10 mouse cellular contexts compared by ENCODE assay signal in the genomic region with DNA sequence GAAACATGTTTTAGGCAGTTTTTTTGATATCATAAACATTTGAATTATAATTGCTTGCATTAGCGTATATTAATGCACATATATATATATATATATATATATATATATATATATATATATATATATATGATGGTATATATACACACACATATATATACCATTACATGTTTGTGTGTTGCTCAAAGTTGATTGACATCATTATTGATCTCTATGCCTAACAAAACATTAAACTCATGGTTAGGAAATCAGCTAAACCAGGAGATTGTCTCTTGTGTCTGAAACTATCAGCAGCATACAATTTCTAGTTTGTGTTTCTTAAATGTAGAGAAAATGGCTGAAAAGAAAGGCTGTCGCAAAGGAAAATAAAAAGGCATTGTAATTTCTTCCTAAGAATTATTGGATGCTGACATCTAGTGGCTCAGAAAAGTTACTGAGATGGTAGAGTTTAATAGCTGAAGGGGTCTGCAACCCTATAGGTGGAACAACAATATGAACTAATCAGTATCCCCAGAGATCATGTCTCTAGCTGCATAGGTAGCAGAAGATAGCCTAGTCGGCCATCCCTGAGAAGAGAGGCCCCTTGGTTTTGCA.
DNase-seq lines count a peak whose midpoint lies in the region; ATAC-seq and TF ChIP-seq lines count a peak whose summit lies in the region.
"Had no signal": no experiment of that assay in that cellular context is flagged by ENCODE, and none has a peak within 500 bp of the region (broad histone marks: within the 10 kb centered on the region; RNA-seq: fewer than 3 reads in every experiment).

No protein-coding gene starts in this region.

- H3K4me1 ChIP-seq in midbrain, embryonic 11.5 days (ENCODE audit: control insufficient read depth, insufficient read depth, low read length): no peaks in the 10 kb centered on the region
- no peaks in the 10 kb centered on the region for H3K4me1 ChIP-seq in midbrain, embryonic 10.5 days
- H3K4me1 ChIP-seq in hindbrain, postnatal 0 days (ENCODE audit: insufficient read depth, low read length): no peaks in the 10 kb centered on the region

- DNase-seq in embryo, embryonic 10 days (ENCODE audit: low spot score): peak; percentile 5
- DNase-seq in embryo, embryonic 9.5 days (ENCODE audit: extremely low spot score): no peak
- DNase-seq in midbrain, embryonic 11.5 days (ENCODE audit: low spot score, missing footprints): peak; percentile 89
- DNase-seq in midbrain, embryonic 10.5 days (ENCODE audit: low spot score): no peak
- DNase-seq in hindbrain, postnatal 0 days (ENCODE audit: low spot score): peak; percentile 80
- DNase-seq in ovary, postnatal 10 days (ENCODE audit: low spot score): no peak
- no peak for DNase-seq in ovary, postnatal 36 days (ENCODE audit: low spot score)
- DNase-seq: heart, adult 2 months; right cerebral cortex, postnatal 25 days had no signal

- H3K27ac ChIP-seq in midbrain, embryonic 11.5 days (ENCODE audit: low read depth, low read length): no peak overlapping the region
- no peak overlapping the region for H3K27ac ChIP-seq in midbrain, embryonic 10.5 days (replicated peaks)
- no peak overlapping the region for H3K27ac ChIP-seq in hindbrain, postnatal 0 days
- H3K27ac ChIP-seq: heart, adult 2 months had no signal

- TF ChIP-seq CTCF in hindbrain, postnatal 0 days (IDR thresholded peaks at IDR 0.05; ENCODE audit: low read depth): peak; percentile 74

- no peaks in the 10 kb centered on the region for H3K9me3 ChIP-seq in midbrain, embryonic 11.5 days (ENCODE audit: control insufficient read depth, low read length)
- no peaks in the 10 kb centered on the region for H3K9me3 ChIP-seq in midbrain, embryonic 10.5 days (replicated peaks)
- H3K9me3 ChIP-seq in hindbrain, postnatal 0 days (ENCODE audit: low read length): no peaks in the 10 kb centered on the region

- H3K9ac ChIP-seq in midbrain, embryonic 11.5 days (ENCODE audit: low read length): no peak overlapping the region
- H3K9ac ChIP-seq in hindbrain, postnatal 0 days (replicated peaks; ENCODE audit: low read length): no peak overlapping the region

- no peaks in the 10 kb centered on the region for H3K27me3 ChIP-seq in midbrain, embryonic 11.5 days (ENCODE audit: control insufficient read depth, insufficient read depth, low read length)
- no peaks in the 10 kb centered on the region for H3K27me3 ChIP-seq in midbrain, embryonic 10.5 days (ENCODE audit: low read depth, poor library complexity, severe bottlenecking)
- H3K27me3 ChIP-seq in hindbrain, postnatal 0 days (ENCODE audit: insufficient read depth, low read length): no peaks in the 10 kb centered on the region

- H3K4me3 ChIP-seq in midbrain, embryonic 11.5 days (ENCODE audit: low read depth, low read length): no peak overlapping the region
- no peak overlapping the region for H3K4me3 ChIP-seq in midbrain, embryonic 10.5 days
- no peak overlapping the region for H3K4me3 ChIP-seq in hindbrain, postnatal 0 days (ENCODE audit: low read length)
- H3K4me3 ChIP-seq: heart, adult 2 months had no signal

- peak; percentile 52; the same call in 1 of the 2 replicates for ATAC-seq in midbrain, embryonic 11.5 days (ENCODE audit: low FRiP score)
- ATAC-seq in hindbrain, postnatal 0 days: peak; percentile 69
- ATAC-seq in megakaryocyte progenitor cell, adult 5-6 weeks (replicated peaks; ENCODE audit: poor library complexity): no peak

- H3K4me2 ChIP-seq in midbrain, embryonic 11.5 days: no peak overlapping the region
- no peak overlapping the region for H3K4me2 ChIP-seq in hindbrain, postnatal 0 days (ENCODE audit: low read depth, low read length)

- H3K36me3 ChIP-seq in midbrain, embryonic 11.5 days (ENCODE audit: control insufficient read depth, insufficient read depth, low read length): no peaks in the 10 kb centered on the region
- no peaks in the 10 kb centered on the region for H3K36me3 ChIP-seq in midbrain, embryonic 10.5 days
- no peaks in the 10 kb centered on the region for H3K36me3 ChIP-seq in hindbrain, postnatal 0 days (ENCODE audit: insufficient read depth, low read length)

- 45% methylated on average over 3 of the region's 3 CpGs for WGBS in midbrain, embryonic 11.5 days
- WGBS in midbrain, embryonic 10.5 days: 51% methylated on average over 3 of the region's 3 CpGs
- WGBS in hindbrain, postnatal 0 days: 34% methylated on average over 3 of the region's 3 CpGs

Comparison
In these comparisons a context has a peak if more than half of its experiments do, and no peak if none do; other contexts are left out.
1. DNase-seq: peak in embryo, embryonic 10 days (single experiment), midbrain, embryonic 11.5 days (single experiment) and hindbrain, postnatal 0 days (single experiment); none in embryo, embryonic 9.5 days (single experiment), midbrain, embryonic 10.5 days (single experiment), ovary, postnatal 10 days (single experiment) and ovary, postnatal 36 days (single experiment).